Mouse (Mus musculus) liver, adult 2 months (tissue): ENCODE measurements at regions not wholly inside any gene's neighbourhood (a gene's known extent, or its start where the extent isn't known, plus 50 kb on each side); places are given as distances from the start of the nearest gene placed in this dataset.

ENCODE experiments used
- CTCF ChIP-seq: fragments of 200-500 bp; IDR thresholded peaks from 2 replicates; pipeline ENCODE4 v1.5.1; 2011; ENCODE audit warnings: low read depth, low read length, control low read depth
- POLR2A ChIP-seq: fragments of 200-500 bp; IDR thresholded peaks from 2 replicates; pipeline ENCODE4 v1.6.1; 2011; ENCODE audit warnings: low read length, control low read depth; ENCODE audit not compliant: insufficient read depth; ENCODE audit errors: extremely low read depth

DNA sequence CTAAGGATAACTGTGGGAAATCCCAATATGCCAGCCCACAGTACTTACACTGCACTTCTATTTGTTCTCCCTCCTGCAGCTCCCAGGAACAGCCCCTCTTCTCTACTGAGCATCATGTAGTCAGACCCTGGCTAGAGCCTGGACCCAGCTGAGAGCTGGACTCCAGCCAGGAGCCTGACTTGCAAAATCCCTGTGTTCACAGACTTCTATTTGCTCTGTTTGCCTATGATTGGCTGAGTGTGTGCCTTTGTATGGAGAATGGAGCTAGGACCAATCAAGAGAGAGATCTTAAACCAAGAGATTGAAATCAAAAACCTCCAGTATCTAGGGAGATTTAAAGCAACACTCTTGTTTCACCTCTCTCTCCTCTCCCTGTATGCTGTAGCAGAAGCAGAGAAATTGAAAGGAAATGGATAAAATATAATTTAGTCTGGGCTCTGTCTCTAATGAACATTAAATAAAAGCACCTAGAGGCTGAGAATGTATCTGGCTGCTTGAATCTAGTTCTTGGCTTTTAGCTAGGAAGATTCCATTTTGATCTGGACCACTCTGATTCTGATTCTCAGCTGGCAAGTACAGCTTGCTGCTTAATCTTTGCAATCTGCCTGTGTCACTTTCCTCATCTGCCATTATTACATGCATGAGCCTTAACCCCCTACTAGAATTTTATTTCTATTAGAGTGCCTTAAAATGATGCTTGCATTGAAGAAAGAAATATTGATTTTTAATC is 261.1 kb upstream of the Ndn start:
- TF ChIP-seq POLR2A (no peak), CTCF (no peak)
